Mouse (Mus musculus): ENCODE results near the gene Naaladl1. TPM values are rescaled to one million over a fixed set of nuclear protein-coding genes. Genes with fewer than 3 reads are reported as not detected.

Naaladl1 gene
- total RNA-seq (2021), result not detected
- long read RNA-seq, experiment 1, result 0 reads
- long read RNA-seq, experiment 2, result 0 reads

DNA sequence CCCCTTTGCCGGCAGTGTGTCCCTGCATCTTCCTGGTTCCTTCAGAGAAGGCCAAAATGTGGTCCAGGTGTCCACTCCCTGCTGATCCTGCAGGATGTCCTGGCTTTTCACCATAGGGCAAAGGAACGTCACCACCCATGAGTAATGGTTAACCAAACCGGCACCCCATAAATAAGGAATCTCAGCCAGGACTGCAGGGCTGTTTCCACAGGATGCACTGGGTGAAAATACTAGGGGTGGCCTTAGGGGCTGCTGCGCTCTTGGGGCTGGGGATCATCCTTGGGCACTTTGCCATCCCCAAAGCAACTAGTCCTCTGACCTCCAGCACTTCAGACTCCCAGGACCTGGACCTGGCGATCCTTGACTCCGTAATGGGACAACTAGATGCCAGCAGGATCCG, at the start of gene Naaladl1:
TSS of gene Naaladl1 (plus strand) at position 197 of the 400 bp plus-strand sequence.
- no peak within 1 kb of the TSS for H3K4me3 ChIP-seq
- no peak within 1 kb of the TSS for H3K27ac ChIP-seq
- no peak for DNase-seq (ENCODE audit: extremely low spot score in 1 of 2, low spot score in 2 of 2)
- intact Hi-C loops (cut with DNase I), result loop anchor here (5.0 kb wide), 1 partner anchor 212 kb away; no protein-coding TSS in a partner anchor
- TF ChIP-seq CTCF (IDR thresholded peaks at IDR 0.05), result no peak

GRCm38 (mm10) chr19:6056696-6057095, 48.9 kb upstream of the Naaladl1 start:
- TF ChIP-seq CTCF (IDR thresholded peaks at IDR 0.05), result no peak
- intact Hi-C loops (cut with DNase I), result loop anchor here (1.0 kb wide), 1 partner anchor 9 kb away; no protein-coding TSS in a partner anchor
- Histone ChIP-seq H3K4me3 (peak overlapping the region; percentile 86), H3K27ac (no peak overlapping the region)
- no peak for DNase-seq (ENCODE audit: extremely low spot score in 1 of 2, low spot score in 2 of 2)

GRCm38 (mm10) chr19:6057313-6058096, 48.1 kb upstream of the Naaladl1 start, which contains the start of the genes Mrpl49 and Fau:
Gene Mrpl49 (minus strand): TSS chr19:6057785.
Gene Fau (plus strand): TSS chr19:6057844.
- intact Hi-C loops (cut with DNase I), result loop anchor here (1.0 kb wide), 1 partner anchor 10 kb away; no protein-coding TSS in a partner anchor
- DNase-seq (ENCODE audit: extremely low spot score in 1 of 2, low spot score in 2 of 2), result peak; percentile 99 to 100
- Histone ChIP-seq H3K4me3 (peak within 1 kb of the TSS; percentile 86), H3K27ac (peak within 1 kb of the TSS; percentile 94)
- TF ChIP-seq CTCF (IDR thresholded peaks at IDR 0.05), result no peak

DNA sequence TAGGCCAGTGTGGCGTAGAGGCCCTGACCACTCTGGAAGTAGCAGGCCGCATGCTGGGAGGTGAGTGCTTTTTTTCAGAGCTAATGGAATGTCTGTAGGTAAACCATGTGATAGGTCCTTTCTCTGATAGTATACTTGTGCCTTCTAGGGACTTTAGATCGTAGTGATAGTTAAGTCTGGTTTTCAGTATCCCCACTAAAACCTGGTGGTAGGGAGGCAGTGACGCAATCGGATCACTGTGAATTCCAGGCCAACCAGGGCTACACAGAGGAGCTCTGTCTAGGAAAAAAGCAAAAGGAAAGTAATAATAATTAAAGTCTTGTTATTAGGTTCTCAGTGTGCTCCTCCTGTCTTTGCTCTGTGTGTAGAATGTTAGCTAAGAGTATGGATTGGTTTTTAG, 47.1 kb upstream of the Naaladl1 start:
- no peak for TF ChIP-seq CTCF (IDR thresholded peaks at IDR 0.05)
- H3K27ac ChIP-seq, result peak overlapping the region; percentile 94
- intact Hi-C loops (cut with DNase I), result no loop called here
- DNase-seq (ENCODE audit: extremely low spot score in 1 of 2, low spot score in 2 of 2), result no peak
- H3K4me3 ChIP-seq, result peak overlapping the region; percentile 86

GRCm38 (mm10) chr19:6058966-6059365, 46.6 kb upstream of the Naaladl1 start:
- Histone ChIP-seq H3K27ac (no peak overlapping the region), H3K4me3 (peak overlapping the region; percentile 86)
- TF ChIP-seq CTCF (IDR thresholded peaks at IDR 0.05), result no peak
- no peak for DNase-seq (ENCODE audit: extremely low spot score in 1 of 2, low spot score in 2 of 2)
- intact Hi-C loops (cut with DNase I), result no loop called here

DNA sequence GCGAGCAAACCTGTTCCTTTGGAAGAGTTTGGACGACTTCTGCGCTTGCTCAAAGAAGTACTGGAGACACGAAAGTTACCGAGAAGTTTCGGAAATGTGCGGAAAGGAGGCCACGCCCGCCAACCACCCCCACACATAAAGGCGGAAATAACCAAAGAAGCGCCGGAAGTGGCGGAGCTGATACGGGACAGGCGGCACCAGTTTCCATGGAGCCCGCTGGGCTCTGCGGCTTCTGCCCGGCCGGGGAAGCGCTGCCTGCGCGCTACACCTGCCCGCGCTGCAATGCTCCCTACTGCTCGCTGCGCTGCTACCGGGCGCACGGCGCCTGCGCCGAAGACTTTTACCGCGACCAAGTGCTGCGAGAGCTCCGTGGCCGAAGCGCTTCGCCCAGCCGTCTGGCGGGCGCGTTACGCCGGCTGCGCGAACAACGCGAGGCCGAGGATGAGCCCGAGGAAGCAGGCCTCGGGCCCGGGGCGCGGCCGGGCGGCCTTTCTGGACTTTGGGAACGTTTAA, 44.5 kb upstream of the Naaladl1 start, which contains the start of gene Znhit2:
TSS of gene Znhit2 (plus strand) at position 172 of the 513 bp plus-strand sequence.
- DNase-seq (ENCODE audit: extremely low spot score in 1 of 2, low spot score in 2 of 2), result peak; percentile 91 to 93
- peak within 1 kb of the TSS; percentile 93 for H3K27ac ChIP-seq
- H3K4me3 ChIP-seq, result peak within 1 kb of the TSS; percentile 51
- TF ChIP-seq CTCF (IDR thresholded peaks at IDR 0.05), result peak; percentile 12; the same call in 1 of the 2 replicates
- intact Hi-C loops (cut with DNase I), result loop anchor here (2.0 kb wide), 1 partner anchor 24 kb away; the partner anchor contains the start of genes Cdca5 and Zfpl1

GRCm38 (mm10) chr19:6061641-6062302, 43.8 kb upstream of the Naaladl1 start:
- intact Hi-C loops (cut with DNase I), result loop anchor here (2.0 kb wide), 1 partner anchor 23 kb away; the partner anchor contains the start of genes Cdca5 and Zfpl1
- no peak for TF ChIP-seq CTCF (IDR thresholded peaks at IDR 0.05)
- DNase-seq (ENCODE audit: extremely low spot score in 1 of 2, low spot score in 2 of 2), result peak; percentile 43 to 51
- Histone ChIP-seq H3K4me3 (peak overlapping the region; percentile 51), H3K27ac (peak overlapping the region; percentile 93)

- intact Hi-C loops (cut with DNase I), result no loop called here
- TF ChIP-seq CTCF (IDR thresholded peaks at IDR 0.05), result no peak
- Histone ChIP-seq H3K4me3 (peak overlapping the region; percentile 51), H3K27ac (peak overlapping the region; percentile 93)
- DNase-seq (ENCODE audit: extremely low spot score in 1 of 2, low spot score in 2 of 2), result no peak
These were observed 43.2 kb upstream of the Naaladl1 start for GRCm38 (mm10) chr19:6062418-6062817.

- Histone ChIP-seq H3K4me3 (no peak overlapping the region), H3K27ac (0 out of 2 replicates have a peak overlapping the region, but pooled peaks have one; percentile 19)
- DNase-seq (ENCODE audit: extremely low spot score in 1 of 2, low spot score in 2 of 2), result no peak
- TF ChIP-seq CTCF (IDR thresholded peaks at IDR 0.05), result no peak
- intact Hi-C loops (cut with DNase I), result no loop called here
These were observed 42.5 kb upstream of the Naaladl1 start for GRCm38 (mm10) chr19:6063081-6063480.

GRCm38 (mm10) chr19:6066571-6066970, 39.0 kb upstream of the Naaladl1 start:
- intact Hi-C loops (cut with DNase I), result no loop called here
- no peak for TF ChIP-seq CTCF (IDR thresholded peaks at IDR 0.05)
- Histone ChIP-seq H3K4me3 (peak overlapping the region; percentile 50), H3K27ac (peak overlapping the region; percentile 66)
- DNase-seq (ENCODE audit: extremely low spot score in 1 of 2, low spot score in 2 of 2), result no peak

DNA sequence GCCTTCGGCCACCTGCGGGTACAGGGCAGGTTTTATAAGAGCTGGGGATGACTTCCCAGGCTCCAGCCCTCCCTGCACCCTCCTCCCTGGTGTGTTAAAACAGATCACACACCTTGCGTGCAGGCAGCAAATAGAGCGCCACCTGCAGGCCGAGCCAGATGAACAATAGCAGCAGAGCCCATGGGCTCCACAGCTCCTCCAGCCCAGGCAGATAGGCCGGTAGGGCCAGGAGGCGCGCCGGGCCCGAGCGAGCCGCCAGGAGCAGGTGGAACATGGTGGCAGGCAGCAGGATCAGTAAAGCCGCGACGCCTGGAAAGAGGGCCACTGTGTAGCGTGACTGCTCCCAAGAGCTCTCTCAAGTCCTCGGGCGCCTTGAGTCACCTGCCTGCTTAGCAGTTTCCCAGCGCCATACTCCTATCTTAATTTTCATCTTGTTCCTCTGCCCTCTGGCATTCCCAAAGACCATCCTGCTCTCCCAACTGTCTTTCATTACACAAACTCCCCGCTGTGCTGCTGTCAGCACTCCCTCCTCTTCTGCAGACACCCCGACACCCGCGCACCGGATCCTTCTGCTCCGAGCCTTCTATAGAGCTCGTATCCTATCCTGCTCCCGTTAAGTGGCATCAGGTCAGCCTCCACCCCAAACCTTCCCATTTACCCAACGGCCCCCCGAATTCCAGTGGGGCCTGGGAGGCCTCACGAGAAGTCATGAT, 38.4 kb upstream of the Naaladl1 start:
- Histone ChIP-seq H3K4me3 (peak overlapping the region; percentile 50), H3K27ac (peak overlapping the region; percentile 66)
- intact Hi-C loops (cut with DNase I), result no loop called here
- peak; percentile 91 for TF ChIP-seq CTCF (IDR thresholded peaks at IDR 0.05)
- peak; percentile 80 to 82 for DNase-seq (ENCODE audit: extremely low spot score in 1 of 2, low spot score in 2 of 2)

Data from left cerebral cortex, adult 2 months (tissue).